In the genomic region with DNA sequence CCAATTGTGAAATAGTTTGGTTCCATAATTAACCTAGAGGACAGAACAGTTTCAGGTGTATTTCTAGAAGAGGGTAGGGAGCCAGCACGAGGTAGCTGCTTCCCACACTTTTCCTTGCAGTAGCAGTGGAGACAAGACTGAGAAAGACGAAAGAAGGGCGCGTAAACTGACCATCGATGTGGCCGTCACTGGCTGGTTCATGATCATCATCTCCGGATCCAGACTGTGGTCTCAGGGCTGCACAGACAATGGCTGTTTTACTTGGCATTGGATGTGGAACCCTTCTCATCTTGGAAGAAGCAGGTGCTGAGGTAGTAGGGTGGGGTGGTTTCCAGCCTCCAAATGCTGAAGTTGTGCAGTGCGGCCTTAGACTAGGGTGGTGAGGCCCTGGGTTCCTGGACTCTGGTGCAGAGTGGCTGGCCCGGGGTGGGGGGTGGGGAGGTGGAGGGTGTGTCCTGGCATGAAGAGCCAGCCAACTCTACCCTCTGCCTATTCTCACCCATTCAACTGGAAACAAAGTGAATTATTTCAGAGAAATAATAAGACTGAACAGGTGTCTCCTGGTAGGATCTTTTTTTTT, we compare ENCODE assay signal across 9 mouse cellular contexts. TPM values are rescaled to one million over a fixed set of nuclear protein-coding genes. Genes with fewer than 3 reads are reported as not detected.
DNase-seq lines count a peak whose midpoint lies in the region; ATAC-seq and TF ChIP-seq lines count a peak whose summit lies in the region.
"Had no signal": no experiment of that assay in that cellular context is flagged by ENCODE, and none has a peak within 500 bp of the region (broad histone marks: within the 10 kb centered on the region; RNA-seq: fewer than 3 reads in every experiment).

No protein-coding gene starts in this region.

- H3K27ac ChIP-seq in lung, embryonic 14.5 days (ENCODE audit: low read depth), result no peak overlapping the region
- peak overlapping the region; percentile 87 for H3K27ac ChIP-seq in forebrain, embryonic 10.5 days
- H3K27ac ChIP-seq in limb, embryonic 12.5 days, result no peak overlapping the region
- H3K27ac ChIP-seq in neural tube, embryonic 15.5 days (replicated peaks), result peak overlapping the region; percentile 90; the same call in 1 of the 2 replicates

- H3K4me1 ChIP-seq in lung, embryonic 14.5 days (ENCODE audit: insufficient read depth), result no peaks in the 10 kb centered on the region
- H3K4me1 ChIP-seq in lung, adult 2 months (ENCODE audit: control insufficient read depth, insufficient read depth, low read length), result peaks cover 3% of the 10 kb centered on the region; the same call in 1 of the 2 replicates
- H3K4me1 ChIP-seq in forebrain, embryonic 10.5 days, result peaks cover 21% of the 10 kb centered on the region
- H3K4me1 ChIP-seq in limb, embryonic 12.5 days (replicated peaks), result 0 out of 2 replicates have a peak, but pooled peaks cover 8% of the 10 kb centered on the region
- peaks cover 16% of the 10 kb centered on the region for H3K4me1 ChIP-seq in neural tube, embryonic 15.5 days

- H3K9ac ChIP-seq in lung, embryonic 14.5 days, result peak overlapping the region; percentile 58; the same call in 1 of the 2 replicates
- H3K9ac ChIP-seq in limb, embryonic 12.5 days (replicated peaks), result peak overlapping the region; percentile 74; the same call in 1 of the 2 replicates
- H3K9ac ChIP-seq in neural tube, embryonic 15.5 days (replicated peaks), result peak overlapping the region; percentile 67

- H3K4me2 ChIP-seq in lung, embryonic 14.5 days, result peak overlapping the region; percentile 85
- H3K4me2 ChIP-seq in limb, embryonic 12.5 days, result peak overlapping the region; percentile 70
- peak overlapping the region; percentile 88 for H3K4me2 ChIP-seq in neural tube, embryonic 15.5 days

- no peak for TF ChIP-seq POLR2A in lung, adult 2 months (IDR thresholded peaks at IDR 0.05; ENCODE audit: borderline replicate concordance, extremely low read depth, low read depth, low read length)

- H3K4me3 ChIP-seq in lung, embryonic 14.5 days (ENCODE audit: low read depth, low read length), result peak overlapping the region; percentile 52
- no peak overlapping the region for H3K4me3 ChIP-seq in lung, adult 2 months (replicated peaks; ENCODE audit: extremely low read depth, low read depth, low read length)
- peak overlapping the region; percentile 66 for H3K4me3 ChIP-seq in forebrain, embryonic 10.5 days
- peak overlapping the region; percentile 56 for H3K4me3 ChIP-seq in limb, embryonic 12.5 days (replicated peaks)
- H3K4me3 ChIP-seq in neural tube, embryonic 15.5 days (replicated peaks), result peak overlapping the region; percentile 55

- no peak for TF ChIP-seq CTCF in lung, embryonic 14.5 days (IDR thresholded peaks at IDR 0.05; ENCODE audit: low read depth)
- no peak for TF ChIP-seq CTCF in lung, adult 2 months (IDR thresholded peaks at IDR 0.05; ENCODE audit: insufficient read depth, low read length)

- H3K27me3 ChIP-seq in lung, embryonic 14.5 days (ENCODE audit: insufficient read depth, low read length), result no peaks in the 10 kb centered on the region
- H3K27me3 ChIP-seq in forebrain, embryonic 10.5 days (ENCODE audit: poor library complexity, severe bottlenecking), result peaks cover 21% of the 10 kb centered on the region
- peaks cover 4% of the 10 kb centered on the region; the same call in 1 of the 2 replicates for H3K27me3 ChIP-seq in limb, embryonic 12.5 days
- H3K27me3 ChIP-seq in neural tube, embryonic 15.5 days (replicated peaks), result no peaks in the 10 kb centered on the region

- no peak for ATAC-seq in lung, embryonic 14.5 days (ENCODE audit: insufficient read depth)
- no peak for ATAC-seq in limb, embryonic 12.5 days (ENCODE audit: insufficient number of reproducible peaks, insufficient read depth, low FRiP score, low TSS enrichment, low read depth)
- no peak for ATAC-seq in neural tube, embryonic 15.5 days (ENCODE audit: low FRiP score)

- no peak for DNase-seq in lung, embryonic 14.5 days
- DNase-seq in lung, adult 2 months, result no peak
- DNase-seq in forebrain, embryonic 10.5 days (ENCODE audit: extremely low spot score, low spot score), result peak; percentile 31
- no peak for DNase-seq in left cerebral cortex, postnatal 36 days (ENCODE audit: low spot score in 2 of 2)
- DNase-seq in kidney, postnatal 14 days, result no peak
- DNase-seq in kidney, adult 9 months, result no peak
- DNase-seq: kidney, postnatal 10 days had no signal

- 38% methylated on average over 9 of the region's 9 CpGs for WGBS in lung, embryonic 14.5 days
- 37% methylated on average over 9 of the region's 9 CpGs for WGBS in lung, adult 2 months
- WGBS in forebrain, embryonic 10.5 days, result 32% methylated on average over 9 of the region's 9 CpGs
- 34% methylated on average over 9 of the region's 9 CpGs for WGBS in limb, embryonic 12.5 days
- WGBS in neural tube, embryonic 15.5 days, result 37% methylated on average over 9 of the region's 9 CpGs

- no peaks in the 10 kb centered on the region; the same call in 1 of the 2 replicates for H3K9me3 ChIP-seq in lung, embryonic 14.5 days (ENCODE audit: low read depth, low read length)
- peaks cover 2% of the 10 kb centered on the region; the same call in 1 of the 2 replicates for H3K9me3 ChIP-seq in forebrain, embryonic 10.5 days
- peaks cover 6% of the 10 kb centered on the region; the same call in 1 of the 2 replicates for H3K9me3 ChIP-seq in limb, embryonic 12.5 days
- no peaks in the 10 kb centered on the region for H3K9me3 ChIP-seq in neural tube, embryonic 15.5 days (replicated peaks)

- intact Hi-C loops in left cerebral cortex, postnatal 36 days (cut with DNase I), result loop anchor here (2.0 kb wide), 1 partner anchor 45 kb away; a partner anchor contains a TSS

- no peaks in the 10 kb centered on the region for H3K36me3 ChIP-seq in lung, embryonic 14.5 days (ENCODE audit: insufficient read depth)
- H3K36me3 ChIP-seq in forebrain, embryonic 10.5 days (replicated peaks), result no peaks in the 10 kb centered on the region
- no peaks in the 10 kb centered on the region for H3K36me3 ChIP-seq in limb, embryonic 12.5 days
- H3K36me3 ChIP-seq in neural tube, embryonic 15.5 days, result no peaks in the 10 kb centered on the region

RNA-seq across cellular contexts. Expression of a gene that starts 45.5 kb away (rescaled TPM):
- 24.7 and 26.9 TPM in 2 replicates for polyA plus RNA-seq in lung, embryonic 14.5 days (2014; fragmentation: Nextera tagmentation; extraction: Ambion mirVana)
- 26.9 and 34.6 TPM in 2 replicates for polyA plus RNA-seq in lung, adult 2 months (2012; rRNA removed)
- 17.3 and 18.6 TPM in 2 replicates for polyA plus RNA-seq in forebrain, embryonic 10.5 days (2016; fragmentation: Nextera tagmentation; extraction: Ambion mirVana)
- 17.6 and 21.7 TPM in 2 replicates for polyA plus RNA-seq in limb, embryonic 12.5 days (2016; fragmentation: Nextera tagmentation; extraction: Ambion mirVana)
- 19.9 and 20.5 TPM in 2 replicates for polyA plus RNA-seq in neural tube, embryonic 15.5 days (2015; fragmentation: Nextera tagmentation; extraction: Ambion mirVana)
- 10 to 100 TPM; 84.8 to 92.3 TPM for total RNA-seq in left cerebral cortex, postnatal 36 days (2021)

Comparison
In these comparisons a context has a peak if more than half of its experiments do, and no peak if none do; other contexts are left out.
1. H3K27ac ChIP-seq: peak in forebrain, embryonic 10.5 days (single experiment) and neural tube, embryonic 15.5 days (single experiment); none in lung, embryonic 14.5 days (single experiment) and limb, embryonic 12.5 days (single experiment).
2. Peak in every context shown above with its lines, with median percentiles within 50 percentile points of each other: H3K4me2 ChIP-seq and H3K9ac ChIP-seq.